Mouse (Mus musculus): ENCODE results near the gene Tlr9. TPM values are rescaled to one million over a fixed set of nuclear protein-coding genes. Genes with fewer than 3 reads are reported as not detected.
A peak's percentile ranks its signal among the peaks of the same experiment; 100 is the strongest.

The Tlr9 gene
- polyA plus RNA-seq, 1 experiment from 2014 or later: 0.03 TPM

DNA sequence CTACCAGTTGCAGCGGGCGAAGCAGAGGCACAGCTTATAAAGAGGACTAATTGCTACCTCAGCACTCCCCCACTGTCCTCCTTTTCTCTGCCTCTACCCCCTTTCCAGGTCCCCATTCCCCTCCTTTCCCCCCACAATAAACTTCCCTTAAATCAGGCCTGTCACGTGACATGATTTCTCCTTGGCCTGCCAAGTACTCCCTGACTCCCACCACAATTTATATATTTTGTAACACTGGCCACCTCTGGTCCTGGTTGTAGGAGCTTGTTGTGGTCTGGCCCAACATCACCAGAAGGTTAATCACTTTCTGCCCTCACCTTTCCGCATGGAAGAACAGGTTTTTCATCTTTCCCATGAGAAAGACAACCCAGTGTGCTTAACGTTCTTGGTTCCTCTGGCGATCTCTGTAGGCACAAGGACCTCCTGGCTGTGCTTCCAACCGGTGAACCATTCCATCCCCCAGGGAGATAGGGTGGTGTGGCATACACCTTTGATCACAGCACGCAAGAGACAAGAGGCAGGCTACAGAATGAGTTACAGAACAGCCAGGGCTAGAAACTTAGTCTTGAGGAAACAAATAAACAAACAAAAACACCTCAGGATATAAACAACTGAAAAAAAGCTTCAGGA, 1.4 kb upstream of the Tlr9 start:
- no peak for ATAC-seq (ENCODE audit: insufficient read depth)
- no peak overlapping the region for H3K9ac ChIP-seq
- WGBS (ENCODE audit: insufficient replicate concordance): 54% methylated on average over 8 of the region's 8 CpGs
- no peaks in the 10 kb centered on the region for H3K36me3 ChIP-seq (replicated peaks)
- no peak overlapping the region for H3K27ac ChIP-seq (replicated peaks)
- H3K4me1 ChIP-seq (replicated peaks): peaks cover 4% of the 10 kb centered on the region; the same call in 1 of the 2 replicates
- H3K4me2 ChIP-seq: no peak overlapping the region
- no peaks in the 10 kb centered on the region for H3K9me3 ChIP-seq (replicated peaks)
- no peak overlapping the region for H3K4me3 ChIP-seq (replicated peaks)
- H3K27me3 ChIP-seq: peaks cover 37% of the 10 kb centered on the region

GRCm38 (mm10) chr9:106222994-106223393, 596 bp downstream of the Tlr9 start:
- ATAC-seq (ENCODE audit: insufficient read depth): no peak
- Histone ChIP-seq H3K36me3 (replicated peaks) (no peaks in the 10 kb centered on the region), H3K4me3 (replicated peaks) (no peak overlapping the region), H3K27me3 (peaks cover 51% of the 10 kb centered on the region), H3K9ac (no peak overlapping the region), H3K27ac (replicated peaks) (no peak overlapping the region), H3K4me1 (replicated peaks) (peaks cover 14% of the 10 kb centered on the region; the same call in 1 of the 2 replicates), H3K4me2 (peak overlapping the region; percentile 23; the same call in 1 of the 2 replicates), H3K9me3 (replicated peaks) (no peaks in the 10 kb centered on the region)
- WGBS (ENCODE audit: insufficient replicate concordance): 45% methylated on average over 4 of the region's 4 CpGs

DNA sequence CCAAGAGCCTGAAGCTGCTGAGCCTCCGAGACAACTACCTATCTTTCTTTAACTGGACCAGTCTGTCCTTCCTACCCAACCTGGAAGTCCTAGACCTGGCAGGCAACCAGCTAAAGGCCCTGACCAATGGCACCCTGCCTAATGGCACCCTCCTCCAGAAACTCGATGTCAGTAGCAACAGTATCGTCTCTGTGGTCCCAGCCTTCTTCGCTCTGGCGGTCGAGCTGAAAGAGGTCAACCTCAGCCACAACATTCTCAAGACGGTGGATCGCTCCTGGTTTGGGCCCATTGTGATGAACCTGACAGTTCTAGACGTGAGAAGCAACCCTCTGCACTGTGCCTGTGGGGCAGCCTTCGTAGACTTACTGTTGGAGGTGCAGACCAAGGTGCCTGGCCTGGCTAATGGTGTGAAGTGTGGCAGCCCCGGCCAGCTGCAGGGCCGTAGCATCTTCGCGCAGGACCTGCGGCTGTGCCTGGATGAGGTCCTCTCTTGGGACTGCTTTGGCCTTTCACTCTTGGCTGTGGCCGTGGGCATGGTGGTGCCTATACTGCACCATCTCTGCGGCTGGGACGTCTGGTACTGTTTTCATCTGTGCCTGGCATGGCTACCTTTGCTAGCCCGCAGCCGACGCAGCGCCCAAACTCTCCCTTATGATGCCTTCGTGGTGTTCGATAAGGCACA, 3.2 kb downstream of the Tlr9 start:
- WGBS (ENCODE audit: insufficient replicate concordance): 52% methylated on average over 24 of the region's 24 CpGs
- H3K9me3 ChIP-seq (replicated peaks): no peaks in the 10 kb centered on the region
- ATAC-seq (ENCODE audit: insufficient read depth): no peak
- peaks cover 51% of the 10 kb centered on the region for H3K27me3 ChIP-seq
- peaks cover 19% of the 10 kb centered on the region; the same call in 1 of the 2 replicates for H3K4me1 ChIP-seq (replicated peaks)
- peak overlapping the region; percentile 32; the same call in 1 of the 2 replicates for H3K4me3 ChIP-seq (replicated peaks)
- no peak overlapping the region for H3K9ac ChIP-seq
- no peaks in the 10 kb centered on the region for H3K36me3 ChIP-seq (replicated peaks)
- no peak overlapping the region for H3K27ac ChIP-seq (replicated peaks)
- peak overlapping the region; percentile 53 for H3K4me2 ChIP-seq

- Histone ChIP-seq H3K27ac (replicated peaks) (no peak overlapping the region), H3K9ac (no peak overlapping the region), H3K4me3 (replicated peaks) (peak overlapping the region; percentile 32), H3K9me3 (replicated peaks) (no peaks in the 10 kb centered on the region), H3K4me2 (peak overlapping the region; percentile 53), H3K4me1 (replicated peaks) (peaks cover 19% of the 10 kb centered on the region; the same call in 1 of the 2 replicates), H3K27me3 (peaks cover 51% of the 10 kb centered on the region), H3K36me3 (replicated peaks) (no peaks in the 10 kb centered on the region)
- ATAC-seq (ENCODE audit: insufficient read depth): no peak
- WGBS (ENCODE audit: insufficient replicate concordance): 6% methylated on average over 34 of the region's 34 CpGs
These were observed 3.8 kb downstream of the Tlr9 start for GRCm38 (mm10) chr9:106226151-106226682.

- Histone ChIP-seq H3K36me3 (replicated peaks) (no peaks in the 10 kb centered on the region; the same call in 1 of the 2 replicates), H3K27me3 (peaks cover 45% of the 10 kb centered on the region), H3K9ac (no peak overlapping the region), H3K9me3 (replicated peaks) (no peaks in the 10 kb centered on the region), H3K27ac (replicated peaks) (no peak overlapping the region), H3K4me1 (replicated peaks) (peaks cover 19% of the 10 kb centered on the region; the same call in 1 of the 2 replicates), H3K4me2 (no peak overlapping the region), H3K4me3 (replicated peaks) (no peak overlapping the region)
- peak; percentile 35 for ATAC-seq (ENCODE audit: insufficient read depth)
- WGBS (ENCODE audit: insufficient replicate concordance): 43% methylated on average over 8 of the region's 8 CpGs
These were observed 5.5 kb downstream of the Tlr9 start for GRCm38 (mm10) chr9:106227790-106228429.

DNA sequence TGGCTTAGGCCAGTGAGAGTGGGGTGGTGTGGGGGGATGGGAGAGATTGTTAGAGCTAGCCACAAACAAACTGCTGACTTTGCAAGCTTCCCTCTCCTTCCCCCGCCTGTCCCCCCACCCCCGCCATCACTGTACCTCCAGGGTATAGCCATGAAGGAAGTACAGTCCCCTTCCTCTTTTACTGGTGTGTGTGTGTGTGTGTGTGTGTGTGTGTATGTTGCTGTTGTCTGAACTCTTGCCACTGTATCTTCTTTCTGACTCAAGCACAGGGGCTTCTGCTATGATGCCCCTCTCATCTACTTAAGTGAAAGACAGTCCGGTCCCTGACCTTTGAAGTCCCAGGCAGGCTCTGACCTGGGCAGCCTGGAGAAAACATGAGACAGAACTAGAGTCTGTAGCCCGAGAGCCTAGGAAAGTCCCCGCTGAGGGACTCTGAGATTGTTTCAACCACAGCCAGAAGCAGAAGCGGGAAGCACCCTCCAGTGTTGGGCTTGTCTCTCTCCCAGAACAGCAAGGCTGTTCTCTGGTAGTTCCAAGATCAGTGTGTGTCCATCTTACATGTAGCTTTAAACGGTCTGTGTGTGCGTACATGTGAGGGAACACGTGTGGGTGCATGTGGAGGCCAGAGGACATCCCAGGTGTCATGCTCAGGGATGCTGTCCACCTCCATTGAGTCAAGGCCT, 7.8 kb downstream of the Tlr9 start:
- WGBS (ENCODE audit: insufficient replicate concordance): 41% methylated on average over 9 of the region's 9 CpGs
- H3K9ac ChIP-seq: no peak overlapping the region
- H3K36me3 ChIP-seq (replicated peaks): peaks cover 12% of the 10 kb centered on the region
- no peaks in the 10 kb centered on the region for H3K9me3 ChIP-seq (replicated peaks)
- H3K4me3 ChIP-seq (replicated peaks): no peak overlapping the region
- H3K27me3 ChIP-seq: peaks cover 22% of the 10 kb centered on the region
- H3K4me2 ChIP-seq: no peak overlapping the region
- peak overlapping the region; percentile 33; the same call in 1 of the 2 replicates for H3K27ac ChIP-seq (replicated peaks)
- ATAC-seq (ENCODE audit: insufficient read depth): peak; percentile 35; the same call in 1 of the 2 replicates
- peaks cover 19% of the 10 kb centered on the region; the same call in 1 of the 2 replicates for H3K4me1 ChIP-seq (replicated peaks)

DNA sequence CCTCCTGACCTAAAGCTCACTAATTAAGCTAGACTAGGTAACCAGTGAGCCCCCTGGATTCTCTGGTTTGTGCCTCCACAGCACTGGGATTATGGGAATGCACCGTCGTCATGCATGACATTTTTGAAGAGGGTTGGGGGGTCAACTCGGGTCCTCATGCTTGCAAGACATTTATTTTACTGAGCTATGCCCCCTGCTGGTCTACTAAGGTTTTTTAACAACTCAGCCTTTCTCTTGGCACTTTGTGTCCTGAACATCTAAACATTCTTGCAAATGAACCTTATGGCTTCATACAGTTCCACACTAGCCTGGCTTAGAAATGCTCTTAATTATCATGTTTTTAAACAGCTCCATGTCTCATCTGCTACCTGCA, 8.3 kb downstream of the Tlr9 start:
- Histone ChIP-seq H3K4me3 (replicated peaks) (no peak overlapping the region), H3K27me3 (peaks cover 17% of the 10 kb centered on the region), H3K9ac (no peak overlapping the region), H3K4me2 (no peak overlapping the region), H3K36me3 (replicated peaks) (peaks cover 18% of the 10 kb centered on the region), H3K27ac (replicated peaks) (peak overlapping the region; percentile 33; the same call in 1 of the 2 replicates), H3K4me1 (replicated peaks) (peaks cover 18% of the 10 kb centered on the region; the same call in 1 of the 2 replicates), H3K9me3 (replicated peaks) (no peaks in the 10 kb centered on the region)
- 21% methylated on average over 3 of the region's 3 CpGs for WGBS (ENCODE audit: insufficient replicate concordance)
- no peak for ATAC-seq (ENCODE audit: insufficient read depth)

GRCm38 (mm10) chr9:106231220-106231619, 8.8 kb downstream of the Tlr9 start:
- H3K9me3 ChIP-seq (replicated peaks): no peaks in the 10 kb centered on the region
- H3K27me3 ChIP-seq: peaks cover 12% of the 10 kb centered on the region
- H3K27ac ChIP-seq (replicated peaks): no peak overlapping the region
- 50% methylated on average over 7 of the region's 7 CpGs for WGBS (ENCODE audit: insufficient replicate concordance)
- no peak overlapping the region for H3K4me3 ChIP-seq (replicated peaks)
- ATAC-seq (ENCODE audit: insufficient read depth): no peak
- H3K4me1 ChIP-seq (replicated peaks): peaks cover 15% of the 10 kb centered on the region; the same call in 1 of the 2 replicates
- no peak overlapping the region for H3K9ac ChIP-seq
- H3K4me2 ChIP-seq: no peak overlapping the region
- H3K36me3 ChIP-seq (replicated peaks): peaks cover 21% of the 10 kb centered on the region

DNA sequence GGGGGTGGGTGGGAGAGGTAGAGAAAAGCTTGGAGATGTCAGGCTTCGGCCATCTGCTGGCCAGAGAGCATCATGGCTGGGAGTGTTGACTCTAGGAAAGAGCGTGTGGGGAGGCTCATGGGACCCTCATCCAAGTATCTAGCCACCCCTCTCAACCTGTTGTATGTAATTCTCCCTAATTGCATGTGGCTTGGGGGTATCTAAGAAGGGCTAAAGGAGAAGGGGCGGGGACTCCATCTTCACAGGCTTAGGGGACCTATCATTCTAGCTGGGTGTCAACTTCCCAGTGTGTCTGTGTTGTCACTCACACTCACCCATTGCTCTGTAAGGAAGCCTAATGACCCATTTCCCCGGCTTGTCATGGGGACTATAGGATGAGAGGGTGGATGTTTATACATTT, 9.4 kb downstream of the Tlr9 start:
- Histone ChIP-seq H3K27ac (replicated peaks) (no peak overlapping the region), H3K9ac (no peak overlapping the region), H3K27me3 (peaks cover 6% of the 10 kb centered on the region), H3K36me3 (replicated peaks) (peaks cover 26% of the 10 kb centered on the region), H3K4me2 (no peak overlapping the region), H3K4me1 (replicated peaks) (peaks cover 15% of the 10 kb centered on the region; the same call in 1 of the 2 replicates), H3K4me3 (replicated peaks) (no peak overlapping the region), H3K9me3 (replicated peaks) (no peaks in the 10 kb centered on the region)
- 59% methylated on average over 4 of the region's 4 CpGs for WGBS (ENCODE audit: insufficient replicate concordance)
- ATAC-seq (ENCODE audit: insufficient read depth): no peak

- no peak for ATAC-seq (ENCODE audit: insufficient read depth)
- H3K4me2 ChIP-seq: no peak overlapping the region
- no peaks in the 10 kb centered on the region for H3K9me3 ChIP-seq (replicated peaks)
- H3K27ac ChIP-seq (replicated peaks): no peak overlapping the region
- 66% methylated on average over 3 of the region's 3 CpGs for WGBS (ENCODE audit: insufficient replicate concordance)
- H3K36me3 ChIP-seq (replicated peaks): peaks cover 37% of the 10 kb centered on the region
- no peak overlapping the region for H3K4me3 ChIP-seq (replicated peaks)
- H3K9ac ChIP-seq: no peak overlapping the region
- H3K27me3 ChIP-seq: no peaks in the 10 kb centered on the region; the same call in 1 of the 2 replicates
- H3K4me1 ChIP-seq (replicated peaks): peaks cover 12% of the 10 kb centered on the region; the same call in 1 of the 2 replicates
These were observed 10.6 kb downstream of the Tlr9 start for GRCm38 (mm10) chr9:106232956-106233355.

Measured in liver, embryonic 15.5 days (tissue).